Mouse (Mus musculus) forebrain, embryonic 16.5 days (tissue): Measurements from ENCODE around the gene Flt1. TPM values are rescaled to one million over a fixed set of nuclear protein-coding genes. Genes with fewer than 3 reads are reported as not detected.

Experiments
- ATAC-seq: fragments of 200-750 bp; cut with Nextera tagmentation; 2 replicates; pipeline ENCODE4 v1.8.0; 2017; ENCODE audit warnings: mild to moderate bottlenecking, moderate library complexity
- H3K27ac ChIP-seq: fragments of 300-500 bp; sonication (generic); 2 replicates; pipeline ENCODE4 v1.5.1; 2014; ENCODE audit warnings: low read length, control low read depth
- H3K27me3 ChIP-seq: fragments of 300-500 bp; sonication (generic); replicated peaks from 2 replicates; pipeline ENCODE4 v1.6.1; 2014; ENCODE audit warnings: low read length; ENCODE audit not compliant: control insufficient read depth, insufficient read depth
- H3K36me3 ChIP-seq: fragments of 300-500 bp; sonication (generic); 2 replicates; pipeline ENCODE4 v1.6.1; 2014; ENCODE audit not compliant: control insufficient read depth, insufficient read depth
- H3K4me1 ChIP-seq: fragments of 300-500 bp; sonication (generic); replicated peaks from 2 replicates; pipeline ENCODE4 v1.6.1; 2014; ENCODE audit warnings: low read length; ENCODE audit not compliant: control insufficient read depth, insufficient read depth
- H3K4me2 ChIP-seq: fragments of 300-500 bp; sonication (generic); 2 replicates; pipeline ENCODE4 v1.6.1; 2014; ENCODE audit warnings: mild to moderate bottlenecking, low read length, control low read depth
- H3K4me3 ChIP-seq: fragments of 300-500 bp; sonication (generic); replicated peaks from 2 replicates; pipeline ENCODE4 v1.5.1; 2014; ENCODE audit warnings: mild to moderate bottlenecking, low read length, control low read depth
- H3K9ac ChIP-seq: fragments of 300-500 bp; sonication (generic); replicated peaks from 2 replicates; pipeline ENCODE4 v1.6.1; 2014; ENCODE audit warnings: low read depth, low read length, control low read depth
- H3K9me3 ChIP-seq: fragments of 300-500 bp; sonication (generic); 2 replicates; pipeline ENCODE4 v1.6.1; 2016; ENCODE audit warnings: low read length; ENCODE audit not compliant: control insufficient read depth
- WGBS: fragments of 180-500 bp; shearing (Covaris S2); extraction: QIAGEN DNeasy Blood & Tissue Kit; methylation state at CpG from one replicate; pipeline ENCODE4 v1.1.7; 2014; 5-methylcytosine and 5-hydroxymethylcytosine counted together
- polyA plus RNA-seq: library from polyadenylated mRNA; unstranded; fragments of >200 nt; fragmentation: Nextera tagmentation; extraction: Ambion mirVana; gene quantifications from 2 replicates; pipeline ENCODE4 v1.2.1, GENCODE M21; 2015

Gene Flt1
- polyA plus RNA-seq, 1 experiment from 2014 or later = 13.0 TPM

GRCm38 (mm10) chr5:147680711-147681110 lies 45.1 kb downstream of the Flt1 start:
- Histone ChIP-seq H3K9me3 (no peaks in the 10 kb centered on the region), H3K4me3 (no peak overlapping the region), H3K27me3 (no peaks in the 10 kb centered on the region), H3K36me3 (no peaks in the 10 kb centered on the region), H3K27ac (no peak overlapping the region), H3K4me2 (no peak overlapping the region), H3K9ac (no peak overlapping the region), H3K4me1 (peaks cover 15% of the 10 kb centered on the region)
- ATAC-seq = peak; percentile 55; the same call in 1 of the 2 replicates
- 34% methylated on average over 5 of the region's 5 CpGs for WGBS

GRCm38 (mm10) chr5:147679316-147679715 lies 46.5 kb downstream of the Flt1 start:
- Histone ChIP-seq H3K36me3 (no peaks in the 10 kb centered on the region), H3K27me3 (no peaks in the 10 kb centered on the region), H3K27ac (no peak overlapping the region), H3K4me3 (no peak overlapping the region), H3K9me3 (no peaks in the 10 kb centered on the region), H3K4me1 (peaks cover 15% of the 10 kb centered on the region), H3K4me2 (no peak overlapping the region), H3K9ac (no peak overlapping the region)
- WGBS = 90% methylated on average over 12 of the region's 12 CpGs
- ATAC-seq = no peak

- no peak overlapping the region for H3K27ac ChIP-seq
- H3K27me3 ChIP-seq = no peaks in the 10 kb centered on the region
- H3K4me3 ChIP-seq = no peak overlapping the region
- ATAC-seq = no peak
- H3K4me2 ChIP-seq = no peak overlapping the region
- H3K4me1 ChIP-seq = peaks cover 7% of the 10 kb centered on the region
- 26% methylated on average over 5 of the region's 5 CpGs for WGBS
- H3K9ac ChIP-seq = no peak overlapping the region
- H3K36me3 ChIP-seq = no peaks in the 10 kb centered on the region
- no peaks in the 10 kb centered on the region for H3K9me3 ChIP-seq
Measured at GRCm38 (mm10) chr5:147675791-147676190, 50.0 kb downstream of the Flt1 start.

- Histone ChIP-seq H3K4me3 (no peak overlapping the region), H3K27me3 (no peaks in the 10 kb centered on the region), H3K9ac (no peak overlapping the region), H3K4me2 (0 out of 2 replicates have a peak overlapping the region, but pooled peaks have one; percentile 4), H3K9me3 (no peaks in the 10 kb centered on the region), H3K27ac (no peak overlapping the region), H3K4me1 (0 out of 2 replicates have a peak, but pooled peaks cover 2% of the 10 kb centered on the region), H3K36me3 (no peaks in the 10 kb centered on the region)
- ATAC-seq = peak; percentile 43
- 68% methylated on average over 19 of the region's 19 CpGs for WGBS
Measured at GRCm38 (mm10) chr5:147671765-147672424, 53.9 kb downstream of the Flt1 start.

GRCm38 (mm10) chr5:147668637-147669344 lies 57.0 kb downstream of the Flt1 start:
- Histone ChIP-seq H3K36me3 (no peaks in the 10 kb centered on the region), H3K4me2 (no peak overlapping the region), H3K27me3 (no peaks in the 10 kb centered on the region), H3K9ac (no peak overlapping the region), H3K4me3 (no peak overlapping the region), H3K27ac (no peak overlapping the region), H3K9me3 (no peaks in the 10 kb centered on the region), H3K4me1 (0 out of 2 replicates have a peak, but pooled peaks cover 2% of the 10 kb centered on the region)
- 91% methylated on average over 15 of the region's 15 CpGs for WGBS
- ATAC-seq = no peak

GRCm38 (mm10) chr5:147665946-147666345 lies 59.9 kb downstream of the Flt1 start:
- 42% methylated on average over 13 of the region's 13 CpGs for WGBS
- Histone ChIP-seq H3K4me1 (no peaks in the 10 kb centered on the region), H3K9ac (no peak overlapping the region), H3K9me3 (no peaks in the 10 kb centered on the region), H3K4me3 (no peak overlapping the region), H3K27ac (no peak overlapping the region), H3K36me3 (no peaks in the 10 kb centered on the region), H3K27me3 (no peaks in the 10 kb centered on the region), H3K4me2 (no peak overlapping the region)
- no peak for ATAC-seq

GRCm38 (mm10) chr5:147665381-147665780 lies 60.4 kb downstream of the Flt1 start:
- Histone ChIP-seq H3K27ac (no peak overlapping the region), H3K27me3 (no peaks in the 10 kb centered on the region), H3K4me2 (no peak overlapping the region), H3K9ac (no peak overlapping the region), H3K4me3 (no peak overlapping the region), H3K4me1 (no peaks in the 10 kb centered on the region), H3K36me3 (no peaks in the 10 kb centered on the region), H3K9me3 (no peaks in the 10 kb centered on the region)
- 81% methylated on average over 9 of the region's 9 CpGs for WGBS
- no peak for ATAC-seq

GRCm38 (mm10) chr5:147659909-147660308 lies 65.9 kb downstream of the Flt1 start:
- Histone ChIP-seq H3K4me1 (no peaks in the 10 kb centered on the region), H3K9ac (no peak overlapping the region), H3K4me3 (no peak overlapping the region), H3K4me2 (no peak overlapping the region), H3K36me3 (no peaks in the 10 kb centered on the region), H3K27ac (no peak overlapping the region), H3K9me3 (no peaks in the 10 kb centered on the region), H3K27me3 (no peaks in the 10 kb centered on the region)
- ATAC-seq = no peak
- WGBS = 73% methylated on average over 7 of the region's 7 CpGs

- WGBS = 73% methylated on average over 17 of the region's 17 CpGs
Measured at GRCm38 (mm10) chr5:147657882-147658855, 67.6 kb downstream of the Flt1 start.

More at GRCm38 (mm10) chr5:147657882-147658855, 67.6 kb downstream of the Flt1 start:
- no peaks in the 10 kb centered on the region for H3K27me3 ChIP-seq
- no peaks in the 10 kb centered on the region for H3K4me1 ChIP-seq
- peaks cover 3% of the 10 kb centered on the region; the same call in 1 of the 2 replicates for H3K9me3 ChIP-seq
- H3K27ac ChIP-seq = no peak overlapping the region
- H3K36me3 ChIP-seq = no peaks in the 10 kb centered on the region
- ATAC-seq = no peak
- H3K4me2 ChIP-seq = no peak overlapping the region
- H3K9ac ChIP-seq = no peak overlapping the region
- no peak overlapping the region for H3K4me3 ChIP-seq
